Mouse (Mus musculus): ENCODE measurements around the gene Sec16b. TPM values are rescaled to one million over a fixed set of nuclear protein-coding genes. Genes with fewer than 3 reads are reported as not detected.

Gene Sec16b
- polyA plus RNA-seq, 1 experiment from 2014 or later, result 0.63 TPM

DNA sequence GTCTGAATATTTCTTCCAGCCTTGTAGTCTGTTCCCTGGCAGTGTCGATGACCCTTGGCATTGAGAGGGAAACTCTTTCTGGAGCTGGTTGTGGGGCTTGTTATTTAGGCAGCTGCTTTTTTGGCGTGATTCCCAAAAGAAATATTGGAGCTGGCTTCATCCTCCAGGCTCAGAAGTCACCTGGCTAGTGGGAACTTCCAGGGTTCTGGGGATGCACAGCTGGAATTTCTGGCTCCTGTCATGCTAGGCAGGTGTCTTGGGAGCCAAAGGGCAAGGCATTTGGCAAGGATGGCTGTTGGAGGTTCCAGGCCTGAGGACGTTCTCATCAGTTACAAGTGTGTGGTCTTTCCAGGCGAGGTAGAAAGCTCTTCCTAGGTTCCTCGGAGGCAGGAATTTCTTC lies 80.0 kb downstream of the Sec16b start:
- Histone ChIP-seq H3K36me3 (replicated peaks) (no peaks in the 10 kb centered on the region), H3K4me1 (no peaks in the 10 kb centered on the region; the same call in 1 of the 2 replicates), H3K4me3 (no peak overlapping the region), H3K27me3 (ENCODE audit: poor library complexity, severe bottlenecking) (no peaks in the 10 kb centered on the region), H3K9me3 (no peaks in the 10 kb centered on the region), H3K27ac (no peak overlapping the region)
- no peak for DNase-seq (ENCODE audit: extremely low spot score, low spot score)
- WGBS, result 84% methylated on average over 5 of the region's 5 CpGs

DNA sequence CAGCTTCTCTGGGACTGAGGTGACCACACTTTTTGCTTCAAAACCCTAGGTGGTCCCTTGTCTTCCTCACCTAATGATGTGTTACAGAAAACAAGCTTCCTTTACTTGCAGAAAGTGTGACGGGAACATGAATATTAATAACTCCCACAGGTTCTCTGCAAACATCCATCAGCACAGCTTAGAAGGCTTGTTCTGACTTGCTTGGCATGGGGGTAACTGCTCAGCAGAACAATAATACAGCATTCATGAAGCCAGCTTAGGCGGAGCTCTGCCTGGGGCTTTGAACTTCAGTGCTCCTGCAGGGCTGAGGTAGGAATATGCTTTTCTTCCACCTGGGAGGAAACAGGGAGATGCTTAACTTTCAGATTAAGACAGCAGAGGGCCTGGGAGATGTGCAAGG lies 85.5 kb downstream of the Sec16b start:
- H3K4me1 ChIP-seq, result peaks cover 15% of the 10 kb centered on the region
- no peaks in the 10 kb centered on the region for H3K27me3 ChIP-seq (ENCODE audit: poor library complexity, severe bottlenecking)
- no peak overlapping the region for H3K4me3 ChIP-seq
- 54% methylated on average over 2 of the region's 2 CpGs for WGBS
- H3K27ac ChIP-seq, result no peak overlapping the region
- no peak for DNase-seq (ENCODE audit: extremely low spot score, low spot score)
- H3K36me3 ChIP-seq (replicated peaks), result no peaks in the 10 kb centered on the region
- no peaks in the 10 kb centered on the region for H3K9me3 ChIP-seq

DNA sequence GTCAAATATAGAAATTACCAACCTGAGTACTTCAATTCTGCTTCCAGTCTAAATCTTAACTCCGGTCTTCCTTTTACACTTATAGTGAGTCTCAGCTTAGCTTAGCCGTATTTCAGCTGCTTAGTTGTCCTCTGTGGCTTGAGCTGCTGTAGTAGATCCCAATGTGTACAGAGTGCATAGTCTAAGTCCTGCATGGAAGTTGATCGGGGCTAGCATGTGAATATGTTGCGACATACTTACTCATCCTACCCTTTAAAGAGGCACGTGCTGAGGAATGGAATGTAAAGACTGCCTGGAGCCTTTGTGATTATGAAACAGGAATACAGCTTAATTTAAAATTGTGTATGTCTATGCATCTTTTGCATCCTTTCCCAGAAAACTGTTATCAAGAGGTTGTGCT lies 88.0 kb downstream of the Sec16b start:
- no peak for DNase-seq (ENCODE audit: extremely low spot score, low spot score)
- no peaks in the 10 kb centered on the region for H3K9me3 ChIP-seq
- H3K27ac ChIP-seq, result no peak overlapping the region
- no peaks in the 10 kb centered on the region for H3K36me3 ChIP-seq (replicated peaks)
- H3K4me3 ChIP-seq, result no peak overlapping the region
- no peaks in the 10 kb centered on the region for H3K27me3 ChIP-seq (ENCODE audit: poor library complexity, severe bottlenecking)
- WGBS, result 88% methylated on average over 5 of the region's 5 CpGs
- peaks cover 15% of the 10 kb centered on the region for H3K4me1 ChIP-seq

DNA sequence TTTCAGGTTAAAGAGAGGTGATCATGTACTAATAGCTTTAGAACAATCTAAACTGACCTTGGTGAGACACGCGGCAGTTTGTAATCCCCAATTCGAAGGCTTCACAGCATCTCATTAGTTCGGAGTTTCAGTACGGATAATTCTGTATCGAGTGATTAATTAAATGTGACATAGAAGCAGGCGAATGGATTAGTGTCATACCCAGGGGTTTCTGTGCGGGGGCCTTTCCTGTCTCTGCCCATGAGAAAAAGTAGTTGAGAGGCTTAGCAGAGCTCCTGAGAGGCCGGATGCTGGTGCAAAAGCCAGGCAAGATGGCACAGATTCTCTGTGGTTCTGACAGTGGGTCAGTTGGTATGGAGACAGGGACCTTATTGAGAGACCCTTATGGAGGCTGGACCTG lies 88.6 kb downstream of the Sec16b start:
- H3K9me3 ChIP-seq, result no peaks in the 10 kb centered on the region
- 80% methylated on average over 9 of the region's 9 CpGs for WGBS
- no peaks in the 10 kb centered on the region for H3K27me3 ChIP-seq (ENCODE audit: poor library complexity, severe bottlenecking)
- no peak overlapping the region for H3K4me3 ChIP-seq
- H3K36me3 ChIP-seq (replicated peaks), result no peaks in the 10 kb centered on the region
- H3K4me1 ChIP-seq, result peaks cover 15% of the 10 kb centered on the region
- no peak overlapping the region for H3K27ac ChIP-seq
- DNase-seq (ENCODE audit: extremely low spot score, low spot score), result no peak

DNA sequence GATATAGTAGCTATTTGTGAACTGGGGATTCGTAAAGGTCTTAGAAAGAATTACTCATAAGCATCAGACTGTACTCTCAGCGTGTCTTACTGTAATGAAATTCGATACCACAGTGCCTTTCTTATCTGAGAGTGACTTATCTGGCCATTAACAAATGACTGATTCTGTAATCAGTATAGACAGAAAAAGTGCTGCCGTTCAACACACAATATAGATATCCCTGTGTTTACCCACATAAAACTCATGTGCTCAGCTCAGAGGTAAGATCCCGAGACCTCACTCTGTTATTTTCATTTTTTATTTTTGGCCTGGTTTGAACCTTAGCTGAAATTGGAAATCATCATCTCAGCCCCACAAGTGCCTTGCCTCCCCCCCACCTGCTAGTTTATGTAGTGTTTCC lies 98.0 kb downstream of the Sec16b start:
- Histone ChIP-seq H3K36me3 (replicated peaks) (no peaks in the 10 kb centered on the region), H3K9me3 (no peaks in the 10 kb centered on the region), H3K4me1 (no peaks in the 10 kb centered on the region), H3K27ac (no peak overlapping the region), H3K27me3 (ENCODE audit: poor library complexity, severe bottlenecking) (no peaks in the 10 kb centered on the region), H3K4me3 (no peak overlapping the region)
- WGBS, result 88% methylated on average over 5 of the region's 5 CpGs
- DNase-seq (ENCODE audit: extremely low spot score, low spot score), result no peak

Other genes starting within 250 kb of the Sec16b start
- gene Rasal2, start 94.1 kb upstream of the Sec16b start, polyA plus RNA-seq (2016; fragmentation: Nextera tagmentation; extraction: Ambion mirVana), result 9.5 and 10.2 TPM in 2 replicates
- 5.5 and 6.7 TPM in 2 replicates for gene Cryzl2, start 48.2 kb upstream of the Sec16b start, polyA plus RNA-seq (2016; fragmentation: Nextera tagmentation; extraction: Ambion mirVana)